Mouse (Mus musculus) kidney, adult 2 months (tissue): ENCODE results near the gene Cst9.

Experiments
- CTCF ChIP-seq: fragments of 200-500 bp; conservative IDR thresholded peaks from 2 replicates; pipeline ENCODE4 v1.5.1; 2011; ENCODE audit warnings: low read depth, mild to moderate bottlenecking, control low read depth, low read length, moderate library complexity, mixed read lengths; ENCODE audit not compliant: insufficient read depth, insufficient read length
- POLR2A ChIP-seq: fragments of 200-500 bp; IDR thresholded peaks from one replicate; pipeline ENCODE4 v1.6.1; 2011; ENCODE audit warnings: low read depth, low read length, control low read depth

GRCm38 (mm10) chr2:148874224-148874616 lies 39.3 kb downstream of the Cst9 start:
- no peak for TF ChIP-seq CTCF
- no peak for TF ChIP-seq POLR2A
